Mouse (Mus musculus) left cerebral cortex, postnatal 25 days (tissue): Measurements from ENCODE around the gene Mmp25. TPM values are rescaled to one million over a fixed set of nuclear protein-coding genes. Genes with fewer than 3 reads are reported as not detected.
"Not testable (repeated sequence)": the region's sequence is repeated elsewhere in the genome, so short reads cannot be mapped to it uniquely, and the experiment has no call there.

ENCODE experiments used
- DNase-seq, 2 experiments: peaks; one replicate each; pipeline ENCODE4 v3.0.0; 2022; ENCODE audit warnings: low spot score in 2 of 2, mixed read lengths in 1 of 2
- intact Hi-C: fragments of 180-260 bp; cut with DNase I; formaldehyde crosslinking; loops from one replicate; pipeline ENCODE4 v1.15.1; 2025
- total RNA-seq, 2 experiments: library from RNA; stranded (reverse); gene quantifications; 2 replicates each; pipeline ENCODE4 v1.2.3; 2021

Gene Mmp25
- total RNA-seq, 2 experiments from 2014 or later, result 0.32 to 0.34 TPM

GRCm38 (mm10) chr17:23604394-23604793 is 40.7 kb downstream of the Mmp25 start:
- intact Hi-C loops, result no loop called here
- no peak for DNase-seq

DNA sequence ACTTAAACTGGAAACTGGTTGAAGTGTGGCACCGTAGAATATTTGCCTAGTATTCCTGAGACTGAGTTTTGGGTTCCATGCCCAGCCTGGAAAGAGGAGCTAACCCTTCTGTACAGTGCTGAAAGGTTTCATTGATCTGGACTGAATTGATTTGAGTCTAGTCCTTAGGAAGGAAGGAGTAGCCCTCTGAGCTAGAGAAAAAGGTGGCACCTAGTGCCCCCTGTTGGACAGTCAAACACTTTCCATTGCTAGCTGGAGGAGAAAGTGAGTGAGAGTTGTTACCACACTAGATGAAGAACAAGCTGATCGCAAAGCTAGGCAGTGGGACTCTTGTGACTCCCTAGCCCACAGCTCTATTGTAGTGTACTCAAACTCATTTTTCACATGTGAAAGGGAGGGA is 41.5 kb downstream of the Mmp25 start:
- no peak for DNase-seq
- intact Hi-C loops, result loop anchor here (2.0 kb wide), 1 partner anchor 33 kb away; no protein-coding TSS in a partner anchor

GRCm38 (mm10) chr17:23603077-23603476 is 42.0 kb downstream of the Mmp25 start:
- DNase-seq, result no peak
- intact Hi-C loops, result loop anchor here (2.0 kb wide), 1 partner anchor 32 kb away; no protein-coding TSS in a partner anchor

GRCm38 (mm10) chr17:23601836-23602585 is 43.1 kb downstream of the Mmp25 start:
- DNase-seq, result no peak
- intact Hi-C loops, result loop anchor here (2.0 kb wide), 1 partner anchor 31 kb away; no protein-coding TSS in a partner anchor

DNA sequence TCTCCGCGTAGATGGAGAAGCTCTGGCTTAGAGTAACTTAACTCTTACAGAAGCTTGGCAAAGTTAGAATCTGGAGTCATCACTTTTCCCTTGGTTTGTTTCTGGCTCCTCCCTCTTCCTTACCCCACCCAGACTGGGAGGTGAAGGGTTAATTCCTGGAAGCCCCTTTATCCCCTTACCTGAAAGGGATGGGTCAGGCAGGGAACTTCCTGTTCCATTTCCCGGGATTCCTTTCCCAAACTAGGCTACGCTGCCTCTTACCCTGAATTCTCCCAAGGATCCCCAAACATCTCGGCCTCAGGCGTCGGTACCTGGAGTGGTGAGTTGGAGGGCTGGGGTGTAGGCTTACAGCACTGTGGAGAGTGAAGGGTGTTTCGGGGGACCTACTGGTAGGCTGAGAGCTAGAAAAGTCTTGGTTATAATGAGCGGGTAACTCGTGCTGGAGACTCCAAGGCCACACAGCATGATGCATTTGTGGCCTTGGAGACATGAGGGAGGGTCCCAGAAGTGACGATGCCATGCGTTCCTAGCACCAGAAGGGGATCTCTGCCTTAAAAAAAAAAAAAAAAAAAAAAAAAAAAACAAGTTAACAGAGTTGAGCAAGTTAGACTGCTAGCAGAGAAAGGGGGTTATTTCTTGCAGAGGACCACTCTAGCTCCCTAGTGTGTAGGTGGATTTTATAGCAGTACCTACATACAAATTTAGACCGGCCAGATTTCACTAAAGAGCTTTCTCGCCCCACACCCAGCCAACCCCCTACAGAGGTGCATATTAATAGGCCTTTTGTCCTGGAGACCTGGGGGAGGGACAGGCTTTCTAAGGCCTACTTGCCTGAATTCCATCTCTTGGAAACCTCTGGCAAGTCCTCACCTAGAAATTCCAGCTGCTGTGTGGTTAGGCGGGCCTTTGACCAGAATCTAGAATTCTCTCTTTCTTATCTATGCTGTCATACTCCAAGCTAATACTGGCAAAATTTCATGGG is 44.1 kb downstream of the Mmp25 start, which contains the start of gene Zscan10:
Gene Zscan10 (plus strand): TSS at position 216 of the 982 bp plus-strand sequence.
- no peak for DNase-seq
- intact Hi-C loops, result no loop called here

GRCm38 (mm10) chr17:23599605-23600063 is 45.4 kb downstream of the Mmp25 start:
- intact Hi-C loops, result loop anchor here (5.0 kb wide), 1 partner anchor 37 kb away; the partner anchor contains the start of gene Zfp213
- no peak for DNase-seq

DNA sequence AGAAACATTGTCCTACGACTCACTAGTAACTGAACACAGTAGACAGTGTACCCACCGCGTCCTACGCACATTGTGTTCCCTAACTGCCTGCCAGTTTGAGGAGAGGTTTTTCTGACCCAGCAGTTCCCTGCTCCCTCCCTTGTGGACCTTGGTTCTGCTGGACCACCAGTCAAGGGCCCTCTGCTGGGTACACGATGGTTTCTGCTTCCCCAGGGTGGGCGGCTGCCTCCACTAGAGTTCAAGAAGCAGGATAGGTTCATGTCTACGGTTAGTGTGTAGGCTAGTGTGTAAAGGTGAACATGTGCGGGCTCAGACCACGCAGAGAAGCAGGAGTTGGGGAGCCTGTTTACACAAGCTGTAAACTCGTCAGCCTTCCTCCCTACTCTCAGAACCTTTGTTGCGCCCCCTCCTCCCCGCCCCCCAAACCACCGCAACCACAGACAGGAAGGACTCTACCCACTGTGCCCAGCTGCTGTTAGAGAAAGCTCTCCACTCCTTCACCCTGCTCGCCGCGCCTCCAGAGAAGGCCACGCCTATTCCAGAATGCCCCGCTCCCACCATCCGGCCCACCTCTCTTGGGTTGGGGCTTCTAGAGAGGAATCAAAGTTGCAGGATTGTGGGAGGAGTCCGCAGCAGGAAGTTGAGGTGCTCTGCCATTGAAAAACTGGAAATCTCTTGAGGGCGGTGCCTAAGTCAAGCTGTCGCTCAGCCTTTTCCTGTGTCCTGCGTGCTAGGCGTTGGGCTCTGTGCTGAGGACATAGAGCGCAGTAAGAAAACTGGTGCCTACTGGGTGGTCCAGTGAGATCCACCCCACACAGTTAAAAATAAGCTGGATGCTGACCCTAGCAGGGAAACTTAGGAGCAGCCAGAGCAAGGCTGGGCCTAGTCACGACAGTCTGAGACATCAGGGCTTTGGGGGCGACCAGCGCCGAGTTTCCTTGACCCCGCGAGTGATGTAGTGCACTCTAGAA is 46.2 kb downstream of the Mmp25 start, which contains the start of gene Zfp13:
Gene Zfp13 (minus strand): TSS at position 906 of the 971 bp plus-strand sequence.
- intact Hi-C loops, result loop anchor here (5.0 kb wide), 1 partner anchor 37 kb away; the partner anchor contains the start of gene Zfp213
- DNase-seq, result peak; percentile 68 to 84

- intact Hi-C loops, result loop anchor here (5.0 kb wide), 1 partner anchor 33 kb away; the partner anchor contains the start of gene Zfp213
- DNase-seq, result not testable (repeated sequence)
These were observed 49.9 kb downstream of the Mmp25 start for GRCm38 (mm10) chr17:23595139-23595538.

DNA sequence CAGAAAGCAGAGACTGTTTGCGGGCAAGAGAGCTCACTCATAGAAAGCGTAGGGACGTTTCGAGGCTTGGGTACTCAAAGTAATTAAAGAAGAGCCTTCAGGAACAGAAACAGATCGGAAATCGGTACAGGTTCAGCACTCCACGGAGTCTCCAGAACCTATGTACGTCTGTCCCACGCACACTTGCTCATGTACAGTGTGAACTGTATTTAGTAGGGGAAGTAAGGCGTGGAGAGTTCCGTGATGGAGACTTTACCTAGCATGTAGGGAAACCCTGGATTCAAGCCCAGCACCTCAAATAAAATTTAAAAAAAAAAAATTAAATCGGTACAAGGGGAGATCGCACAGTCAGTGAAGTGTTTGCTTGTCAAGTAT is 52.2 kb downstream of the Mmp25 start:
- intact Hi-C loops, result no loop called here
- DNase-seq, result no peak

DNA sequence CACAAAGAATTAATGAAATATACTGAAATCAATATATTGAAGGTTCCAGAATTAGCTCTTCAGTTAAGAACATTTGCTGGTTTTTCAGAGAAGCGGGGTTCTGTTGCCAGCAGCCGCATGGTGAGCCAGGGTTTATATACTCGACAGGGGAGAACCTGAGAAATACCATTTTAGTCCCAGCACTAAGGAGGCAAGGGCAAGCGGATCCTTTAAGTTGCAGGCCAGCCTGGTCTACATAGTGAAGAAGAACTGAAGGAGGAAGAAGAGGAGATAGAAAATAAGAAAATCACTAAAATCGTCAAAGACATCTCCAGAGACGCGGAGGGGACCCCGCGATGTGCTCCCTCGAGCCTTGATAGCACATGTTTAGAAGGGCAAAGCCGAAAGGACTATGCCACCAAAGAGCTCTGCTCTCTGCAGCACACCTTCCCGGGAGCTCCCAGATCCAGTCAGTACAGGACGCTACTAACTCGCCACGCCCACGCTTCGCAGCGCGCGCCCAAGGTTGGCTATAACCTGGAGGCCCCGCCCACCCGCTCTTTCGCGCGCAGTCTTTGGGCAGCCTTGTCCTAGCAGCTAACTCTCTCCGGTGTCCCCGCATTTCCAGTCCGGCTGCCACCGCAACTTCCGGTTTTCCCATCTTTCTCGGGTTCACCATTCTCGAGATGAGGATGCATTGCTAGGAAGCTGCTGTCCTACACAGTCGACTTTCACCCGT is 52.7 kb downstream of the Mmp25 start:
- peak; percentile 96 to 98 for DNase-seq
- intact Hi-C loops, result no loop called here

DNA sequence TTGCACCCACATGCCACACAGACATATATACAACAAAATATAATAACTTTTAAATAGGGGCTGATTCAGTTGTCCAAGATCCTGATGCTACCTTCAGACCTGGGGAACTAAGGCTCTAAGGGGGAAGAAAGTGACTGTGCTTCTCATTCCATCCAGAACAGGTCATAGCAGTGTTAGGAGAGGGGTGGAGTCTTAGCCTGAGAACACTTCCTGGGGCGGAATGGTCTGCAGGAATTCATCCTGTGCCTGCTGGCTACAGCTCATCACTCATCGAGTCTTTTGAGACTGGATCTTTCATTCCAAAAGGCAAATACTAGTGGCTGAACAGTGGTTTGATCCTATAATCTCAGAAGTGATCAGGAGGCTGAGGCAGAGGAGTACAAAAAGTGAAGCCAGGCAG is 57.8 kb downstream of the Mmp25 start:
- no peak for DNase-seq
- intact Hi-C loops, result no loop called here

GRCm38 (mm10) chr17:23585721-23586491 is 59.2 kb downstream of the Mmp25 start:
- DNase-seq, result peak; percentile 74 to 82
- intact Hi-C loops, result no loop called here

- no peak for DNase-seq
- intact Hi-C loops, result no loop called here
These were observed 60.3 kb downstream of the Mmp25 start for GRCm38 (mm10) chr17:23584786-23585185.
